Mouse (Mus musculus) lung, postnatal 0 days (tissue): ENCODE results near the gene Pttg1ip. TPM values are rescaled to one million over a fixed set of nuclear protein-coding genes. Genes with fewer than 3 reads are reported as not detected.

Source experiments
- ATAC-seq: fragments of 200-750 bp; cut with Nextera tagmentation; 2 replicates; pipeline ENCODE4 v1.8.0; 2017; ENCODE audit warnings: moderate library complexity
- DNase-seq: peaks from one replicate; pipeline ENCODE4 v3.0.0-alpha.2; 2016; ENCODE audit warnings: low spot score
- H3K27ac ChIP-seq: fragments of 300-500 bp; sonication (generic); 2 replicates; pipeline ENCODE4 v1.5.1; 2014; ENCODE audit warnings: antibody characterized with exemption, mild to moderate bottlenecking, low read length, mixed read lengths
- H3K27me3 ChIP-seq: fragments of 300-500 bp; sonication (generic); replicated peaks from 2 replicates; pipeline ENCODE4 v1.6.1; 2014; ENCODE audit warnings: low read length, mixed read lengths; ENCODE audit not compliant: insufficient read depth
- H3K36me3 ChIP-seq: fragments of 300-500 bp; sonication (generic); 2 replicates; pipeline ENCODE4 v1.6.1; 2014; ENCODE audit warnings: low read length, mixed read lengths; ENCODE audit not compliant: insufficient read depth
- H3K4me1 ChIP-seq: fragments of 300-500 bp; sonication (generic); 2 replicates; pipeline ENCODE4 v1.6.1; 2014; ENCODE audit warnings: antibody characterized with exemption, low read depth, low read length, mixed read lengths; ENCODE audit not compliant: insufficient read depth
- H3K4me2 ChIP-seq: fragments of 300-500 bp; sonication (generic); replicated peaks from 2 replicates; pipeline ENCODE4 v1.6.1; 2014; ENCODE audit warnings: low read depth, mild to moderate bottlenecking, low read length, moderate library complexity, mixed read lengths
- H3K4me3 ChIP-seq: fragments of 300-500 bp; sonication (generic); 2 replicates; pipeline ENCODE4 v1.5.1; 2014; ENCODE audit warnings: low read depth, low read length
- H3K9ac ChIP-seq: fragments of 300-500 bp; sonication (generic); replicated peaks from 2 replicates; pipeline ENCODE4 v1.6.1; 2014; ENCODE audit warnings: low read depth, mild to moderate bottlenecking
- H3K9me3 ChIP-seq: fragments of 300-500 bp; sonication (generic); 2 replicates; pipeline ENCODE4 v1.6.1; 2016; ENCODE audit warnings: low read length, mixed read lengths
- CTCF ChIP-seq: IDR thresholded peaks from 2 replicates; pipeline ENCODE4 v1.5.1; 2016; ENCODE audit warnings: antibody characterized with exemption, mild to moderate bottlenecking
- EP300 ChIP-seq: IDR thresholded peaks from 2 replicates; pipeline ENCODE4 v1.6.1; 2016; ENCODE audit warnings: antibody characterized with exemption, mild to moderate bottlenecking, control low read depth
- WGBS: fragments of 180-500 bp; shearing (Covaris S2); extraction: QIAGEN DNeasy Blood & Tissue Kit; methylation state at CpG from one replicate; pipeline ENCODE4 v1.1.7; 2014; 5-methylcytosine and 5-hydroxymethylcytosine counted together
- polyA plus RNA-seq: library from polyadenylated mRNA; unstranded; fragments of >200 nt; fragmentation: Nextera tagmentation; extraction: Ambion mirVana; gene quantifications from 2 replicates; pipeline ENCODE4 v1.2.1, GENCODE M21; 2015

Gene Pttg1ip
- polyA plus RNA-seq, 1 experiment from 2014 or later: 207 TPM

DNA sequence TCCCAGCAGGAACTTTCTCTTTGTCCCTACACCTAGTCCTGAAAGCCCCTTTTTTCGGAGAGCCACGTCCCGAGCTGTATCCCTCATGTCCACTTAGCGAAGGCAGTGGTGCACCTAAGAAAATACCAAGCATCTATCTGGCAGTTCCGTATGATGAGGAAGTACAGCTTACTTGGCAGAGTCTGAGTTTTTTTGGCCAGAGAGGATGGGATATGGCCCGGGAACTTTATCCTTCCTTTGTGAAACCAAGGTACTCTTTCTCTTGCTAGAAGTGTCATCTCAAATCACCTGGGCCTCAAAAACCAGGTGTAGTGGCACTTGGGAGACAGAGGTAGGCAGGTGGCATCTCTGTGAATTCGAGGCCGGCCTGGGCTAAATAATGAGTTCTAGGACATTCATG lies 40.0 kb downstream of the Pttg1ip start:
- Histone ChIP-seq H3K4me2 (peak overlapping the region; percentile 93), H3K4me3 (peak overlapping the region; percentile 96), H3K9ac (peak overlapping the region; percentile 97), H3K36me3 (peaks cover 3% of the 10 kb centered on the region; the same call in 1 of the 2 replicates), H3K27me3 (no peaks in the 10 kb centered on the region), H3K27ac (peak overlapping the region; percentile 96), H3K9me3 (no peaks in the 10 kb centered on the region), H3K4me1 (peaks cover 37% of the 10 kb centered on the region)
- 69% methylated on average over 8 of the region's 8 CpGs for WGBS
- no peak for TF ChIP-seq CTCF
- TF ChIP-seq EP300: no peak
- no peak for DNase-seq
- ATAC-seq: no peak

DNA sequence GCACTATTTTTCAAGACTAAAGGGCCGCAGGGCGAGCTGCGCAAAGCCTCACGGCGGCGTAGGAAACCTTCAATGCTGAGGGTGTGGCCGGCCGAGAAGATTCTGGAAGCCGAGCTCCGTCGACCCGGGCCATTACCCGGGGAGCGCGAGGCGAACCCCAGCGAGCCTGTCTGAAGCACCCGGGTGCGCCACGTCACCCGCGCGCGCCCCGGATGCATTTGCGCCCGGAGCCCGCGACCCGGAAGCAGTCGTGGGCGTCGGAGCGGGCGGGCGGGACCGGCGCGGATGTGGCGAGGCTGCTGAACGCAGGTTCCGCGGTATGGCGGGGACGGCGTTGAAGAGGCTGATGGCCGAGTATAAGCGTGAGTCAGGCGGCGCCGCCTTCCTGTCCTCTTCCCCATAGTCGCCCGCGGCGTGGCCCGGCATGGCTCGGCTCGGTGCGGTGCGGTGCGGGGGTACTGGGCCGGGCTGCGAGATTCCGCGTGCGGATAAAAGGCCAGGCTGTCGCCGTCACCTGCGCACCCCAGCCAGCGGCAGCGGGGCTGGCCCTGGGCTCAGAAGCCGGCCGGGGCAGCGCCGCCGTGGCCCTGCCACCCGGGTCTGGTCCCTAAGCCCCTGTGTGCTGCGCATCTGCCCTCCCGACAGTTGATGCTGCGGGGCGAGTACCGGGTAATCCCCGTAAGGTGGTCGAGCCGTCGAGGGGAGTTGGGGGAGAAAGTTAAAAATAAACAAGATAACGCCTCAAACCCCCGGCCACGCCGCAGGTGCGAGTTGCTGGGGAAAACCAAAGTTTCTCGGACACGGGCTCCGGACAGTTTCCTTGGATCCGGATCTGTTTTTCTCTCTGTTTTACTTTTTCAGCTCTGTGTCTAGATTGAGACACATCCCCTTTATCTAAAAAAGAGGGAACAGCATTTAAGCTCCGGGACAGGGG lies 40.8 kb downstream of the Pttg1ip start, which contains the start of gene Ube2g2:
Gene Ube2g2, plus strand, starts transcription at position 221 of the 934 bp plus-strand sequence.
- peak within 1 kb of the TSS; percentile 97 for H3K9ac ChIP-seq
- H3K4me1 ChIP-seq: peaks cover 41% of the 10 kb centered on the region
- H3K4me2 ChIP-seq: peak within 1 kb of the TSS; percentile 93
- peak within 1 kb of the TSS; percentile 96 for H3K4me3 ChIP-seq
- peak; percentile 94 for DNase-seq
- H3K27ac ChIP-seq: peak within 1 kb of the TSS; percentile 96
- WGBS: under 1% methylated on average over 92 of the region's 96 CpGs
- peak; percentile 90 for ATAC-seq
- H3K36me3 ChIP-seq: no peaks in the 10 kb centered on the region
- H3K9me3 ChIP-seq: no peaks in the 10 kb centered on the region
- H3K27me3 ChIP-seq: no peaks in the 10 kb centered on the region
- no peak for TF ChIP-seq CTCF
- TF ChIP-seq EP300: no peak

DNA sequence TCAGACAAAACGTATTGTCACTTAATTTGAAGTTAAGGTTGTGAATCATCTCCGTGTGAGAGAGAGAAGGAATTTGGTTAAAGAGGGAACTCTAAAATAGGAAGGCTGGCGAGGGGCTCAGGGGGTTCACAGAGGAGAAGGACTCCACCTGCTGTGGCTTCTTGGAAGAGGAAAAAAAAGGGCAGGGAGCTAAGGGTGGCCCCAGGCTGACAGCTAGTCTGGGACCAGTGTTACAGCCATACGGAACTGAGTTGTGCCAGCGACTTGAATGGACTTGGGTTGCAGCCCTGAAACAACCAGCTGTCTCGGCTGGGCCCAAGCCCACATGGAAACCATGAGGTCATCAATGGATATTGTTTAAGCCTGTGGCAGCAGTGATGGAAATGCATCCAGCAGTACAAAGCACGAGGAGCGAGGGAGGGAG lies 41.6 kb downstream of the Pttg1ip start:
- ATAC-seq: peak; percentile 31
- peak; percentile 89 for DNase-seq
- Histone ChIP-seq H3K4me1 (peaks cover 41% of the 10 kb centered on the region), H3K9me3 (no peaks in the 10 kb centered on the region), H3K4me2 (peak overlapping the region; percentile 93), H3K27me3 (no peaks in the 10 kb centered on the region), H3K9ac (peak overlapping the region; percentile 97), H3K36me3 (no peaks in the 10 kb centered on the region), H3K4me3 (peak overlapping the region; percentile 96), H3K27ac (peak overlapping the region; percentile 96)
- TF ChIP-seq CTCF (peak; percentile 17; the same call in 1 of the 2 replicates), EP300 (no peak)
- 7% methylated on average over 8 of the region's 8 CpGs for WGBS

DNA sequence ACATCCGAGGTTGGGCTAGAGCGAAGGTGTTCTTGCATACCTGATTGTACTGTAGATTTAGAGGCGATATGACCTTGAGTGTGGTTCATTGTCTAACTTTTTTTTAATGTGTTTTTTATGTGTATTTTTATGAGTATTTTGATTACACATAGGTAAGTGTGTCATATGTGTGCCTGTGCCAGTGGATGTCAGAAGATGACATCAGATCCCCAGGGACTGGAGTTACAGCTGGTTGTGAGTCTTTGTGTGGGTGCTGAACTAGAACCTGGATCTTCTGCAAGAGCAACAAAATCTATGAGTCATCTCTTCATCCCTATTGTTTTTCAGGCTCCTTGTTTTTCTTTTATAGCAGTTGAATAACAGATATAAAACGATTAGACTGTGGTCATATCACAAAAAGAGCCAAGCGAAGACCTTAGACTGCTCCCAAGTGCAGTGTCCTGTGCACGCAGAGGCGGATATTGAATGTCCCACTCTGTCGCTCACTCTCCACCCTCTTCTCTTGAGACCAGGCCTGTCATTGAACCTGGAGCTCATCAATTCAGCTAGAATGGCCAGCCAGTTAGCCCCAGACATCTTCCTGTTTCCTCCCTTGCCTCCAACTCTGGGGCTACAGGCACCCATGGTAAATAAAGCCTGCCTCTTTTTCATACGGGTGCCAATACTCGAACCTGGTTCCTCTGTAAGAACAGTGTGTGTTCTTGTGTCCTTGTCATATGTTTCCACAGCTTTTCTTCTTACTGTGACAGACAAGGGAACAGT lies 42.3 kb downstream of the Pttg1ip start:
- Histone ChIP-seq H3K27me3 (no peaks in the 10 kb centered on the region), H3K4me2 (peak overlapping the region; percentile 93), H3K4me3 (no peak overlapping the region), H3K36me3 (no peaks in the 10 kb centered on the region), H3K9me3 (no peaks in the 10 kb centered on the region), H3K27ac (peak overlapping the region; percentile 96), H3K9ac (no peak overlapping the region; the same call in 1 of the 2 replicates), H3K4me1 (peaks cover 41% of the 10 kb centered on the region)
- no peak for ATAC-seq
- WGBS: 85% methylated on average over 10 of the region's 10 CpGs
- DNase-seq: no peak
- TF ChIP-seq CTCF: no peak
- TF ChIP-seq EP300: no peak

DNA sequence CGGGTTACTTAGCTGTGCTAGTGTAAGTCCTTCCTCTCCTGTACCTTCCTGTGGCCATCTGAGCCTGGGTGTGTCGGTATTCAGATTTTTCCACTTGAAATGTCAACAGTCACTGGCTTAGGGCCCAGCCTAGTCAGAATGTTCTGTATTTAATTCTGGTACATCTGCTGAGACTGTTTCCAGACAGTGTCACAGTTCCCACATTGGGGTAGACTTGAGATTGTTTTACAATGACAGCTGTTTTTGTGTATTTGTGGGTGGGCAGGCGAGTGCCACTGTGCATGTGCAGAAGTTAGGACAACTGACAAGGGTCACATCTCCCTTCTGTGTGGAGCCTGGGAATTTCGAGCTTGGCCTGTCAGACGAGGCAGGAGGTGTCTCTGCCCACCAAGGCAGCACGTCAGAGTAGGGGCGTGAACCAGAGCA lies 43.1 kb downstream of the Pttg1ip start:
- Histone ChIP-seq H3K27ac (peak overlapping the region; percentile 96), H3K4me3 (no peak overlapping the region), H3K9me3 (no peaks in the 10 kb centered on the region), H3K36me3 (no peaks in the 10 kb centered on the region), H3K27me3 (no peaks in the 10 kb centered on the region), H3K4me2 (peak overlapping the region; percentile 15; the same call in 1 of the 2 replicates), H3K4me1 (peaks cover 41% of the 10 kb centered on the region), H3K9ac (no peak overlapping the region; the same call in 1 of the 2 replicates)
- ATAC-seq (peak; percentile 54), DNase-seq (peak; percentile 91)
- TF ChIP-seq EP300 (peak; percentile 90), CTCF (no peak)
- 32% methylated on average over 7 of the region's 7 CpGs for WGBS

DNA sequence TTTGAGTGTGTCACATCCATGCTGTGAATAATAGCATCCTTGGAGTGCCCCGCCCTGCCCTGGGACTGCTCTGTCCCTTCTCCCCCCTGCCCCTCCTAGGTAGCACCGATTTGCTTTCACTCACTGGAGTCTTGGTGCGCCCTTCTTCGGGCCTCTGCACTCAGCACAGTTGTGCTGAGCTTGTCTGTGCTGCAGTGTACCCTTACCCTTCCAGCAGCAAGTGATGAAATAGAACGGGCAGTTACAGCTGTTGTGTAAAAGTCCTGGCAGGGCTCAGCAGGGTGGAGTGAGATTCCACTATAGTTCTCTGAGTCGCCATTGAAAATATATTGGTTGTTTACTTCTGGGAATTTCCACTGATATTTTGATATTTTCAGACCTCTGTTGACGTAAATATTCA lies 44.5 kb downstream of the Pttg1ip start:
- Histone ChIP-seq H3K4me1 (peaks cover 41% of the 10 kb centered on the region), H3K27me3 (no peaks in the 10 kb centered on the region), H3K4me3 (no peak overlapping the region), H3K9me3 (no peaks in the 10 kb centered on the region), H3K9ac (no peak overlapping the region), H3K36me3 (no peaks in the 10 kb centered on the region), H3K4me2 (no peak overlapping the region), H3K27ac (peak overlapping the region; percentile 69)
- no peak for TF ChIP-seq CTCF
- TF ChIP-seq EP300: 0 out of 2 replicates have a peak, but pooled peaks have one; percentile 8
- ATAC-seq (no peak), DNase-seq (peak; percentile 77)
- WGBS: 65% methylated on average over 7 of the region's 7 CpGs
